Mouse (Mus musculus): ENCODE results near the gene Yap1. TPM values are rescaled to one million over a fixed set of nuclear protein-coding genes. Genes with fewer than 3 reads are reported as not detected.

Gene Yap1
- total RNA-seq, 2 experiments from 2014 or later, result 64.7 to 73.7 TPM

GRCm38 (mm10) chr9:7977587-7977986, 26.8 kb downstream of the Yap1 start:
- DNase-seq, result no peak

GRCm38 (mm10) chr9:7971993-7972392, 32.4 kb downstream of the Yap1 start:
- no peak for DNase-seq

GRCm38 (mm10) chr9:7967980-7968379, 36.4 kb downstream of the Yap1 start:
- no peak for DNase-seq

DNA sequence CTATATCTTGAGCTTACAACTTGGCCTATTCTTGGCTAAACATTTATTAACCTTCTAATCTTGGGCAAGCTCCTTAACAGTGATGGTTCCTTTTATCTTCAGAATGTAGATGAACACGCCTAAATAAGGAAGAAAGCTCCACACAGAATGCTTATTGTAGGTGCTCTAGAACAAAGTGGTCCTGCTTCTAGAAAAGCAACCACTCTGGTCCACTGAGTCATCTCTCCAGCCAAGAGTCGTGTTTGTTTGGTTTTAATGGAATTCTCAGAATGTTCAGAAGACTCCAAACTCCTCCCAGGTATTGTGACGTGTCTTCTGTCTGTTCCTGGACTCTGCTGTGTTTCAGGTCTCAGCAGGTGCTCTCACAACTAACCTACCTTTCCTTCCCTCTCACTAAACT, 38.8 kb downstream of the Yap1 start:
- no peak for DNase-seq

DNA sequence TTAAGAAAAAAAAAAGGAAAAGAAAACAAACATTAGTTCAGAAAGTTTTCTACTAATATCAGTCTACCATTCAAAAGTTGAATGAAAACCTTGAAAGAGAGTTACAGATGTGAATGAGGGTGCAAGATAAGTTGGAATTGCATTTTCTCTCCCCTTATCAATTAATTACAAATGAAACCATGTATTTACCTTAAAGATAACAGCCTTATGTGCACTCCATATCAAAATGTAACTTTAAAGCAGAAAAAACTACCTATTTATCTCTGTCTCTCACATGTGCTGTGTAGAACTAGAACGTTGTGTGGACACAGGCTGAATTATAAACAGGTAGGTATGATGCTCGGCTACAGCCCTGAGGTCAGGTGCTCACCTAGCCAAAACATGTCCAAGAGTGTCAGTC, 40.5 kb downstream of the Yap1 start:
- DNase-seq, result no peak

DNA sequence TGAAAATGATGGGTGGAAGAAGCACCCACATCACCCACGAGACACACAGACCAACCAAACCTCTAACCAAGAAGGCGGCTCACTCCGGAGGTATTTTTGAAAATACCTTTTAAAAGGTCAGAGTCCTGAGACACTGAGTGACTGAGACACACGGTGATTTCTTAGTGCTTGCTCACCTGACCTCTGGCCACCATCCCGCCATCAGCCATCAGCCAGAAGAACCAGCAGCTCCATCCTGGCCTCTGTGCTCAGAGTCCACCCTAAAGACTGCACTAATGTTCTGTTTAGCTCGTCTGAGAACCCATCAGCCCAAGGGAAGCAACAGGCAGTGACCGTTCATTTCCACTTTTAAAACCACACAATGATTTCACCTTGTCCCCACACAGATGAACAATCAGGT, 41.5 kb downstream of the Yap1 start:
- DNase-seq, result no peak

- DNase-seq, result no peak
Measured at GRCm38 (mm10) chr9:7961366-7962160, 42.8 kb downstream of the Yap1 start.

DNA sequence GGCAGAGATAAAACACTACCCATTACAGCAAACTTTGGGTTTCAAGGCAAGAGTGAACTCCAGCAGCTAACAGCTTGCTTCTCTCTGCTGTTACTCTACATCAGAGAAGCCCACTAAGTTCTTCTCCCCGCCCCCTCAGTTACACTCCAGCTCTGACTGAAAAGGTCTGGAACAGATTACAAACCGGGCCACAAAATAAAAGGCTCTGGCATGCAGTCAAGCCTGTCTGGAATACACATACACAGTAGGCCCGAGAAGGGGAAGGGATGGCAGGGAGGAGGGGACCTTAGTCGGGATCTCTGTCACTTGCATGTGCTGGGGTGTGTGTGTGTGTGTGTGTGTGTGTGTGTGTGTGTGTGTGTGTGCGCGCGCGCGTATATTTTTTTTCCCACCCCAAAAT, 44.0 kb downstream of the Yap1 start:
- peak; percentile 56 for DNase-seq

DNA sequence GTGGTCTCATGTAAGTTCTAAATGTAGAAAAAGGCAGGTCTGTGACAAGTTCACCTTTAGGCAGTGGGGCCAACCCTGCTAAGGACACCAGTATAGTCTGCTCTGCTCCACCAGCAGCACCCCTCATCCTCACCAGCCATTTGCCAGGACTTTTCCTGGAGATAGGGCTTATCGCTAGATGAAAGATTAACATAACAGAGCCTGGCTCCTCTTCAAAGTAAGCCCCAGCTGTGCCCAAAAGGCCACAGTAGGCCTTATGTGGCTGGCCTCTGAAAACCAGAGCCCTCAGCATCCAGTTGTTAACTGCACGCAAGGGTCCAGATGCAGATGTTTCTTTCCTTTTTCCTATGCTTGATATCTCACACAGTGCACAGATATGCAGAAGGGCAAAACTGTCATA, 45.1 kb downstream of the Yap1 start:
- no peak for DNase-seq

DNA sequence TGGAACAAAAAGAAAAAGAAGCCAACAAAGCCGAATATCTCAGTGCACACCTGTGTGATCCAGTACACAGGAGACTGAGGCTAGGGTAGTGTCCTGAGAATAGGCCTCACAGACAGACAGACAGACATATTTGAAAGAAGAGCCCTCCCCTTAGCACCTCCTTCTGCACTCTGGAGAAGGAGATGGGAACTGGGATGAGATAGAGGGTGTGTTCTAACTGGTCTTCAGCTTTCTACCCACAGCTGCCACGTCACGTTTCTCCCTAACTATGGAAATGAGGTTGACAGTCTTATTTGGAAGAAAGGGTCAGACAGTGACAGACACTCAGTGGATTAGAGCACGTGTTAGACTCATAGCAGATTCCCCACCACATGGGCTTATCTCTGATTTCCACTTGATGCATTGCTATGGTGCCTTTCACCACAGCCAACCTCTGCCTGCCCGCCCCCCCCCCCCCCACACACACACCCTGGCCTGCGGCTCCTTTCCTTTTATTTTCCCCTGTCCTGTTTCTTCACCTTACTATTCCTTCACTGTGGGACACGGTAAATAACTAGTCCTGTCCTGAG, 46.3 kb downstream of the Yap1 start:
- DNase-seq, result no peak

DNA sequence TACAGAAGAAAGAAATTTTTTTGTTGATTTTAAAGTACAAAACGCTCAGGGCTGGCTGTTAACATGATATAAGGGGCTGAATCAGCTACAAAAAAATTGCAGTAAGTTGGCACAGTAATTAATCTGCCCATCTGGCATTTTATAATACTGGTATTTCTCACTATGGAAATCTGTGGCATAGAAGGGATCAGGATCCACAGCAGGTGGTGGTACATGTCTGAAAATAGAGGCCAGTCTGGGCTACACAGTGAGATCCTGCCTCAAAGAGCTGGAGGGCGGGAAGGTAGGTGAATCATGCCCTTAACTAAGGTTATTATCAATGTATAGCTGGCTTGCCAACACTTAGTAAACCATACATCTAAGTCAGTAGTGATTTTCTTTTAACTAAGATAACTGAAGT, 47.0 kb downstream of the Yap1 start:
- no peak for DNase-seq

DNA sequence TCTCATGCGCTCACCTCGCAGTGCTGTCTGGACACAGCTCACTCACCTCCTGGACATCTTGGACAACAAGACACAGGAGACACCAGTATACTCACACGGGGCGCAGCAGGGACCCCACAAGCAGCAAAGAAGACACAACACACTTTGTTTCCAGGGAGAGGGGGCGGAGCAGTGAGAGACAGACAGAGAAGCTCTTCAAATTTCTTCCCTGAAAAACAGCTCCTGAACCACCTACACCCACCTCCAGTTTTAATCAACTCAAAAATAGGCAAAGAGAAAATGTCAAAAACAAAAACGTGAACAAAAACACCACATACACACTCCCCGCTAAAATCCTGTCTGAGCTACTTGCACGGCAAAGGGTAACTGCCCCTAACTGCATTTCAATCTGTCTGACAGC, 48.0 kb downstream of the Yap1 start:
- no peak for DNase-seq

GRCm38 (mm10) chr9:7952886-7953285, 51.5 kb downstream of the Yap1 start:
- no peak for DNase-seq

GRCm38 (mm10) chr9:7950211-7950644, 54.2 kb downstream of the Yap1 start:
- DNase-seq, result no peak

GRCm38 (mm10) chr9:7947946-7948345, 56.5 kb downstream of the Yap1 start:
- no peak for DNase-seq

- DNase-seq, result no peak
Measured at GRCm38 (mm10) chr9:7943796-7944462, 60.5 kb downstream of the Yap1 start.

- no peak for DNase-seq
Measured at GRCm38 (mm10) chr9:7942701-7943100, 61.7 kb downstream of the Yap1 start.

DNA sequence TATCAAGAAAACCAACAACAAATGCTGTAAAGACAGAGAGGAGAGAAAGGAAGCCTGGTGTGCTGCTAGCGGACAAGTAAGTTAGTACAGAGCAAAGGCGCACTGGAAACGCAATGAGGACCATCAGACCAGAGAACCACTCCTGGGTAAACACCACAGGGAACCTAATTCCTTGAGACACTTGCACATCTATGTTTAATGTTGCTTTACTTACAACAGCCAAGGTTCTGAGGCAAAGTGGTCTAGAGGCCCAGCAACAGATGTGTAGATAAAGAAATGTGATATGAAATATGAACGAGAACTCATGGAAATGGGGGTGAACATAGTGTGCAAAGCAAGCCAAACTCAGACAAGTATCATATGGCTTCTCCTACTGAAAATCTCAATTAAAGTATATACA, 64.3 kb downstream of the Yap1 start:
- DNase-seq, result no peak

GRCm38 (mm10) chr9:7934419-7934818, 70.0 kb downstream of the Yap1 start:
- no peak for DNase-seq

GRCm38 (mm10) chr9:7929552-7929951, 74.8 kb downstream of the Yap1 start:
- no peak for DNase-seq

DNA sequence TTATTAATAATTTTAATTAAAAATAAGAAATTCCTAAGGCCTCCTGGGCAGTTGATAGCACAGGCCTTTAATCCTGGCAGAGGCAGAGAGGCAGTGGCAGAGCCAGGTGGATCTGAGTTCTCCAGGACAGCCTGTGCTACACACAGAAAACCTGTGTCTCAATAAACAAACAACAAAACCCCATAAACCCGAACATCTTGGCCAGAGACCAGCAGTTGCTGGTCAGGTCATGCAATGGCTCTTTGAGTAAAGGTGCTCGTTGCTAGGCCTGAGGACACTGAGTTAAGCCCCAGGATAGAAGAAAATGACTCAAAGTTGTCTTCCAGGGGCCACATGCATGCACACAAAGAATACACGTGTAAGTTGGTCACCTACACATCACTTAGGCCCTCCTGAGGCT, 75.5 kb downstream of the Yap1 start:
- no peak for DNase-seq

- DNase-seq, result no peak
Measured at GRCm38 (mm10) chr9:7928207-7928793, 76.1 kb downstream of the Yap1 start.

DNA sequence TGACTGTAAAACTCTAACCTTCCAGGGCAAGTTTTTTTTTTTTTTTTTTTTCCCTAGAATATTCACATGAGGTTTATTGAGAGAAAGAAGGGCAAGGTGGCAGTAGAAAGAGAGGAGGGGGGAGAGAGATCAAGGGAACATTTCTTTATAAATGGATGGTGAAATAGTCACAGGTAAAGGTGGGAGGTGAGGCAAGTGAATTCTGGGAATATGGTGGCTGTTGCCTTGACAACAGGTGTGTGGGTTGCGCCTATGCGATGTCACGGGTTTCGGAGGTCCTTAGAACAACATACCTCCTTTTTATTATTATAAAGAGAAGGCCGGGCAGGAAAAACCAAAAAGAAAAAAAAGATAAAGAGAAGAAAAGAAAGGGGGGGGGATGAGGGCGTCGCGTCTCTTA, 89.5 kb downstream of the Yap1 start:
- DNase-seq, result no peak

All from gastrocnemius, postnatal 10 days (tissue).